In the genomic region with DNA sequence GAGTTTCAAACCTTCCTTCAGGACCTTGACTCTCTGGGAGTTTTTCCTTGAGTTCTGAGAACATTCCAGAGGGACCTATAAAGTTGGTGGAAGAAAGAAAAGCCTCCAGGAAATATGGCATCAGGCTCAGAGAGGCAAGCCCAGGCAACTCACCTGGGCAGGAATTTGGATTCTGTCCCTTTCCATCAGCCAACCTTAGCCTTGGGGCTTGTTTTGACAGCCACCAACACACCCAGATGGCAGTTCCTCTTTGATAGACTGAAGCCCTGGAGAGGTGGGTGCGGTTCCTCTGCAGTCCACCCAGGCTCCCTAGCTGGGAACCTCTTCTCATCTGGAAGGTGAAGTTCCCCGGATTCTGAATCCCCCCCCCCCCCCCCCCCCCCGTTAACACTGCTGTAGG, we compare ENCODE assay signal across 14 mouse cellular contexts. TPM values are rescaled to one million over a fixed set of nuclear protein-coding genes. Genes with fewer than 3 reads are reported as not detected.
DNase-seq lines count a peak whose midpoint lies in the region; ATAC-seq and TF ChIP-seq lines count a peak whose summit lies in the region.
"Had no signal": no experiment of that assay in that cellular context is flagged by ENCODE, and none has a peak within 500 bp of the region (broad histone marks: within the 10 kb centered on the region; RNA-seq: fewer than 3 reads in every experiment).

No protein-coding gene starts in this region.

- H3K9ac ChIP-seq in lung, postnatal 0 days (replicated peaks; ENCODE audit: low read depth), result no peak overlapping the region
- H3K9ac ChIP-seq in embryonic facial prominence, embryonic 13.5 days, result no peak overlapping the region
- no peak overlapping the region for H3K9ac ChIP-seq in limb, embryonic 14.5 days (ENCODE audit: low read depth, low read length, severe bottlenecking)
- no peak overlapping the region for H3K9ac ChIP-seq in stomach, embryonic 16.5 days (ENCODE audit: low read length)
- H3K9ac ChIP-seq in midbrain, embryonic 11.5 days (ENCODE audit: low read length), result no peak overlapping the region

- TF ChIP-seq POLR2A in limb, embryonic 14.5 days (IDR thresholded peaks at IDR 0.05; ENCODE audit: borderline replicate concordance, extremely low read depth, insufficient read depth, insufficient read length), result no peak

- H3K9me3 ChIP-seq in lung, postnatal 0 days (ENCODE audit: low read length), result no peaks in the 10 kb centered on the region
- 0 out of 2 replicates have a peak, but pooled peaks cover under 1% of the 10 kb centered on the region for H3K9me3 ChIP-seq in embryonic facial prominence, embryonic 13.5 days
- no peaks in the 10 kb centered on the region for H3K9me3 ChIP-seq in limb, embryonic 14.5 days (ENCODE audit: control insufficient read depth, low read length)
- no peaks in the 10 kb centered on the region for H3K9me3 ChIP-seq in stomach, embryonic 16.5 days (replicated peaks; ENCODE audit: control insufficient read depth, low read length)
- H3K9me3 ChIP-seq in midbrain, embryonic 11.5 days (ENCODE audit: control insufficient read depth, low read length), result no peaks in the 10 kb centered on the region

- no peaks in the 10 kb centered on the region for H3K36me3 ChIP-seq in lung, postnatal 0 days (ENCODE audit: insufficient read depth, low read length)
- no peaks in the 10 kb centered on the region for H3K36me3 ChIP-seq in embryonic facial prominence, embryonic 13.5 days
- H3K36me3 ChIP-seq in limb, embryonic 14.5 days (ENCODE audit: control insufficient read depth, insufficient read depth, low read length), result no peaks in the 10 kb centered on the region
- H3K36me3 ChIP-seq in stomach, embryonic 16.5 days (ENCODE audit: control insufficient read depth, insufficient read depth, low read length), result no peaks in the 10 kb centered on the region
- H3K36me3 ChIP-seq in midbrain, embryonic 11.5 days (ENCODE audit: control insufficient read depth, insufficient read depth, low read length), result no peaks in the 10 kb centered on the region

- TF ChIP-seq EP300 in lung, postnatal 0 days (IDR thresholded peaks at IDR 0.05), result no peak

- no peak for TF ChIP-seq CTCF in lung, postnatal 0 days (IDR thresholded peaks at IDR 0.05)

- ATAC-seq in lung, postnatal 0 days, result no peak
- no peak; the same call in 1 of the 2 replicates for ATAC-seq in embryonic facial prominence, embryonic 13.5 days (ENCODE audit: insufficient number of reproducible peaks, insufficient read depth, low FRiP score, low TSS enrichment, low read depth)
- ATAC-seq in limb, embryonic 14.5 days (ENCODE audit: low FRiP score, low read depth), result no peak
- ATAC-seq in stomach, embryonic 16.5 days (ENCODE audit: insufficient read depth, low FRiP score), result no peak
- ATAC-seq in midbrain, embryonic 11.5 days (ENCODE audit: low FRiP score), result no peak

- 54% methylated on average over 2 of the region's 3 CpGs for WGBS in lung, postnatal 0 days
- WGBS in embryonic facial prominence, embryonic 13.5 days, result 46% methylated on average over 3 of the region's 3 CpGs
- 48% methylated on average over 3 of the region's 3 CpGs for WGBS in limb, embryonic 14.5 days
- 51% methylated on average over 3 of the region's 3 CpGs for WGBS in stomach, embryonic 16.5 days
- 77% methylated on average over 2 of the region's 3 CpGs for WGBS in midbrain, embryonic 11.5 days

- no peak for DNase-seq in lung, postnatal 0 days (ENCODE audit: low spot score)
- no peak for DNase-seq in lung, postnatal 4 days
- DNase-seq in limb, embryonic 14.5 days (ENCODE audit: low spot score), result peak; percentile 64
- no peak for DNase-seq in left cerebral cortex, adult 8-10 months (ENCODE audit: low spot score in 2 of 2)
- no peak for DNase-seq in midbrain, embryonic 11.5 days (ENCODE audit: low spot score, missing footprints)
- DNase-seq in embryo, embryonic 10.5 days (ENCODE audit: low spot score), result no peak
- DNase-seq: cerebellum, adult 9-11 months; spleen, adult 18-20 months; thymus, postnatal 4 days had no signal

- H3K4me2 ChIP-seq in lung, postnatal 0 days (replicated peaks; ENCODE audit: low read depth, low read length), result no peak overlapping the region
- no peak overlapping the region for H3K4me2 ChIP-seq in embryonic facial prominence, embryonic 13.5 days
- H3K4me2 ChIP-seq in limb, embryonic 14.5 days (replicated peaks; ENCODE audit: low read depth, low read length, severe bottlenecking), result no peak overlapping the region
- H3K4me2 ChIP-seq in stomach, embryonic 16.5 days (ENCODE audit: low read depth, low read length), result no peak overlapping the region
- no peak overlapping the region for H3K4me2 ChIP-seq in midbrain, embryonic 11.5 days

- peaks cover 28% of the 10 kb centered on the region for H3K4me1 ChIP-seq in lung, postnatal 0 days (ENCODE audit: insufficient read depth, low read depth, low read length)
- H3K4me1 ChIP-seq in embryonic facial prominence, embryonic 13.5 days, result peaks cover 24% of the 10 kb centered on the region
- peaks cover 9% of the 10 kb centered on the region for H3K4me1 ChIP-seq in limb, embryonic 14.5 days (ENCODE audit: control insufficient read depth, insufficient read depth, low read length)
- H3K4me1 ChIP-seq in stomach, embryonic 16.5 days (ENCODE audit: control insufficient read depth, insufficient read depth, low read length), result peaks cover 33% of the 10 kb centered on the region
- H3K4me1 ChIP-seq in midbrain, embryonic 11.5 days (ENCODE audit: control insufficient read depth, insufficient read depth, low read length), result no peaks in the 10 kb centered on the region

- H3K27me3 ChIP-seq in lung, postnatal 0 days (replicated peaks; ENCODE audit: insufficient read depth, low read length), result no peaks in the 10 kb centered on the region
- no peaks in the 10 kb centered on the region for H3K27me3 ChIP-seq in embryonic facial prominence, embryonic 13.5 days
- no peaks in the 10 kb centered on the region for H3K27me3 ChIP-seq in limb, embryonic 14.5 days (ENCODE audit: control insufficient read depth, insufficient read depth, low read length)
- no peaks in the 10 kb centered on the region for H3K27me3 ChIP-seq in stomach, embryonic 16.5 days (ENCODE audit: control insufficient read depth, insufficient read depth, low read length)
- no peaks in the 10 kb centered on the region for H3K27me3 ChIP-seq in midbrain, embryonic 11.5 days (ENCODE audit: control insufficient read depth, insufficient read depth, low read length)

- H3K4me3 ChIP-seq in lung, postnatal 0 days (ENCODE audit: low read depth, low read length), result no peak overlapping the region
- no peak overlapping the region for H3K4me3 ChIP-seq in embryonic facial prominence, embryonic 13.5 days
- no peak overlapping the region for H3K4me3 ChIP-seq in limb, embryonic 14.5 days (replicated peaks; ENCODE audit: low read length)
- H3K4me3 ChIP-seq in stomach, embryonic 16.5 days (replicated peaks; ENCODE audit: low read length), result no peak overlapping the region
- H3K4me3 ChIP-seq in midbrain, embryonic 11.5 days (ENCODE audit: low read depth, low read length), result no peak overlapping the region

- peak overlapping the region; percentile 91 for H3K27ac ChIP-seq in lung, postnatal 0 days (ENCODE audit: low read length)
- H3K27ac ChIP-seq in embryonic facial prominence, embryonic 13.5 days, result peak overlapping the region; percentile 82
- H3K27ac ChIP-seq in limb, embryonic 14.5 days (replicated peaks; ENCODE audit: low read depth, low read length), result no peak overlapping the region
- H3K27ac ChIP-seq in stomach, embryonic 16.5 days (ENCODE audit: low read length), result peak overlapping the region; percentile 92
- H3K27ac ChIP-seq in midbrain, embryonic 11.5 days (ENCODE audit: low read depth, low read length), result no peak overlapping the region

RNA-seq across cellular contexts. Expression of gene Lama5, which starts 10.8 kb away (rescaled TPM):
- polyA plus RNA-seq in lung, postnatal 0 days (2015; fragmentation: Nextera tagmentation; extraction: Ambion mirVana), result 83.7 and 85.3 TPM in 2 replicates
- 19.0 and 25.2 TPM in 2 replicates for polyA plus RNA-seq in embryonic facial prominence, embryonic 13.5 days (2015; fragmentation: Nextera tagmentation; extraction: Ambion mirVana)
- polyA plus RNA-seq in limb, embryonic 14.5 days (2012; rRNA removed), result 47.3 and 56.7 TPM in 2 replicates
- 30.4 and 31.2 TPM in 2 replicates for polyA plus RNA-seq in limb, embryonic 14.5 days (2014; fragmentation: Nextera tagmentation; extraction: Ambion mirVana)
- polyA plus RNA-seq in stomach, embryonic 16.5 days (2015; fragmentation: Nextera tagmentation; extraction: Ambion mirVana), result 61.3 and 64.6 TPM in 2 replicates
- 10 to 100 TPM in 1 of 4 experiments, 1 to 10 TPM in 3; 5.9 to 11.1 (median 7.3) TPM for total RNA-seq in left cerebral cortex, adult 8-10 months (2022)
- polyA plus RNA-seq in midbrain, embryonic 11.5 days (2014; fragmentation: Nextera tagmentation; extraction: Ambion mirVana), result 3.8 and 3.9 TPM in 2 replicates

RNA-seq across cellular contexts. Expression of gene Rps21, which starts 20.7 kb away (rescaled TPM):
- 418 and 453 TPM in 2 replicates for polyA plus RNA-seq in lung, postnatal 0 days (2015; fragmentation: Nextera tagmentation; extraction: Ambion mirVana)
- 653 and 689 TPM in 2 replicates for polyA plus RNA-seq in embryonic facial prominence, embryonic 13.5 days (2015; fragmentation: Nextera tagmentation; extraction: Ambion mirVana)
- polyA plus RNA-seq in limb, embryonic 14.5 days (2012; rRNA removed), result 3,975 and 4,219 TPM in 2 replicates
- polyA plus RNA-seq in limb, embryonic 14.5 days (2014; fragmentation: Nextera tagmentation; extraction: Ambion mirVana), result 716 and 729 TPM in 2 replicates
- polyA plus RNA-seq in stomach, embryonic 16.5 days (2015; fragmentation: Nextera tagmentation; extraction: Ambion mirVana), result 408 and 537 TPM in 2 replicates
- 100 to 1,000 TPM; 616 to 845 (median 743) TPM for total RNA-seq in left cerebral cortex, adult 8-10 months (2022)
- polyA plus RNA-seq in midbrain, embryonic 11.5 days (2014; fragmentation: Nextera tagmentation; extraction: Ambion mirVana), result 443 and 494 TPM in 2 replicates

RNA-seq across cellular contexts. Expression of gene Cables2, which starts 36.8 kb away (rescaled TPM):
- 15.5 and 16.1 TPM in 2 replicates for polyA plus RNA-seq in lung, postnatal 0 days (2015; fragmentation: Nextera tagmentation; extraction: Ambion mirVana)
- polyA plus RNA-seq in embryonic facial prominence, embryonic 13.5 days (2015; fragmentation: Nextera tagmentation; extraction: Ambion mirVana), result 11.6 and 14.6 TPM in 2 replicates
- polyA plus RNA-seq in limb, embryonic 14.5 days (2012; rRNA removed), result 37.7 and 45.8 TPM in 2 replicates
- polyA plus RNA-seq in limb, embryonic 14.5 days (2014; fragmentation: Nextera tagmentation; extraction: Ambion mirVana), result 22.5 and 23.4 TPM in 2 replicates
- 4.3 and 4.6 TPM in 2 replicates for polyA plus RNA-seq in stomach, embryonic 16.5 days (2015; fragmentation: Nextera tagmentation; extraction: Ambion mirVana)
- total RNA-seq in left cerebral cortex, adult 8-10 months (2022), result 10 to 100 TPM; 27.2 to 31.6 (median 27.7) TPM
- polyA plus RNA-seq in midbrain, embryonic 11.5 days (2014; fragmentation: Nextera tagmentation; extraction: Ambion mirVana), result 13.3 and 14.4 TPM in 2 replicates

RNA-seq across cellular contexts. Expression of gene Rbbp8nl, which starts 53.2 kb away (rescaled TPM):
- polyA plus RNA-seq in lung, postnatal 0 days (2015; fragmentation: Nextera tagmentation; extraction: Ambion mirVana), result 0.20 and 0.46 TPM in 2 replicates
- polyA plus RNA-seq in embryonic facial prominence, embryonic 13.5 days (2015; fragmentation: Nextera tagmentation; extraction: Ambion mirVana), result 1.6 and 1.7 TPM in 2 replicates
- polyA plus RNA-seq in limb, embryonic 14.5 days (2012; rRNA removed), result 2.0 and 2.3 TPM in 2 replicates
- polyA plus RNA-seq in limb, embryonic 14.5 days (2014; fragmentation: Nextera tagmentation; extraction: Ambion mirVana), result 1.0 and 1.3 TPM in 2 replicates
- 3.7 and 5.9 TPM in 2 replicates for polyA plus RNA-seq in stomach, embryonic 16.5 days (2015; fragmentation: Nextera tagmentation; extraction: Ambion mirVana)
- not detected for total RNA-seq in left cerebral cortex, adult 8-10 months (2022)
- polyA plus RNA-seq in midbrain, embryonic 11.5 days (2014; fragmentation: Nextera tagmentation; extraction: Ambion mirVana), result not detected in 2 replicates
- total RNA-seq: adrenal gland, postnatal 4 days; hematopoietic stem cell, adult 5-6 weeks; liver, adult 2 months had no signal
- polyA plus RNA-seq: liver, adult 2 months had no signal

Comparison
In these comparisons a context has a peak if more than half of its experiments do, and no peak if none do; other contexts are left out.
1. H3K27ac ChIP-seq: peak in lung, postnatal 0 days (single experiment), embryonic facial prominence, embryonic 13.5 days (single experiment) and stomach, embryonic 16.5 days (single experiment); none in limb, embryonic 14.5 days (single experiment) and midbrain, embryonic 11.5 days (single experiment).